Mouse (Mus musculus): ENCODE measurements around the gene Col1a2.

Gene Col1a2

DNA sequence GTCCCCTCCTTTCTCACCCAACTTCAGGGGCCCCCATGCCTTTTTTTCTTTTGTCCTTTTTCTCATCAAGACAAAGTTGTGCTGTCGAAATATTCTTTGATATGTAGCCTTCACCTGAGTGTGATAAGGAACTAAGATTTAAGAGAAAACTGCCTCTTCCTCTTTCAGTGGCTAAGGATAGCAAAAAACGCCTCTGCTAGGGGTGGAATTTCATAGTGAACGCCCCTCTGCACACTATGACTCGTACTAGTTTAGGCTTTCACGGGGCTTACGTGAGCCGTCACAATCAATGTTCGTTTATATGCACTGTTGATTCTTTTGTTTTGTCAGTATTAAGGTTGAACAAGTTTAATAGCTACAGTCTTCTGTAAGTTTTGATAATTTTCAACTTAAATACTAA is 85.5 kb downstream of the Col1a2 start:
- DNase-seq, result no peak

Data from cerebellum, postnatal 25 days (tissue).